Mouse (Mus musculus): Measurements from ENCODE around the gene Plcxd2.

Gene Plcxd2

DNA sequence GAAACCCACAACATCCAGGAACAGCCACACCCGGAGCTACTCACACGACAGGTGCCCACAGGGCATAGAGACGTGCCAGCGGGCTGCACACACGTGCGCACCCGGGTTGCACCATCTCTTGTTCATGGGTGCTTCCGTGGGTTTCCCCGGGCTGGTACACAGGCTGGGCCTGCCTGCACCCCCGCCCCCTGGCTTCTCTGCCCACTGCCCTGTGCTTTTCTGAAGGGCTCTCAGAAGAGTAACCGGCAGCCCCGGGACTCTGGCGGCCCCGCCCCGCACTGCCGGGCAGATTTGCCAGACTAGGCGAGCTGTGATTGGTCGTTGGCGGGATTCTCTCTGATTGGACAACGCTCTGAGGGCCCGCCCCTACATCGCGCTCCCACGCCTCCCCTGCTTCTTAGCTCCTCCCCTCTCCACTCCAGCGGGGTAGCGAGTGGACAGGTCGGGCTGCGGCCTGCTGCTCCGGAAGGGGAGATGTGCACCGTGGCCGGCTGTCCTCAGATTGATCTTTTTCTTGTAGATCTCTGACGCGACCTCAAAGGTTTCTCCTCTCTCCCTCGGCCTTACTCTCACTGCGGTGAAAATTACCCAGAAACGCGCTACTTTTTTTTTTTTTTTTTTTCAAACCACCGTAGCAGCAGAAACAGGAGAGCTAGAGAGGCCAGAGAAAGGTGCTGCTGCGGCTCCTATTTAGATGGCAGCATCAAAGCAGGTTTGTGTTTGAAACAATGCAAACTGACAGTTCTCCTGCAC lies at the start of gene Plcxd2:
Plcxd2 (minus strand) TSS at position 66 of the 753 bp plus-strand sequence.
- peak; percentile 94 to 96 for DNase-seq

GRCm38 (mm10) chr16:46046906-46047305 lies 36.9 kb upstream of the Plcxd2 start:
- DNase-seq: no peak

- DNase-seq: no peak
Observed at GRCm38 (mm10) chr16:46036261-46036660, 26.2 kb upstream of the Plcxd2 start.

DNA sequence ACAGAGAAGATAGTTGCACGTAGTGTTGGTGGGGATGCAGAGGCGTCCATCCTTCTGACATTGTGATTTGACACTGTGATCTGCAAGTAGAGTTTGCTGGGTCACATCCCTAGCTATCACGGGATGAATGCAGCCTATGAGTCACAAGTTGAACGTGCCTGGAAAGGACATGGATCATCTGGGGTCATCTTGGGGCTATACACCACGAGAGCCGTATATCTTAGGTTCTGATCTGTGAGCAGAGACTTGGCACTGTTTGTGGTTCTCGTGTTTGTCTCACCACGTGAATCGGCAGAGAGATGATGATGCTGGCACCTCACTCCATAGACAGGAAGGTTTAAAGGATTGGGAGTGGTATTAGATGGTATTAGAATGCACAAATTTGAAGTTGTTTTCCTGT lies 23.9 kb upstream of the Plcxd2 start:
- no peak for DNase-seq

- DNase-seq: no peak
Observed at GRCm38 (mm10) chr16:46022958-46023491, 13.0 kb upstream of the Plcxd2 start.

GRCm38 (mm10) chr16:46022189-46022928 lies 12.3 kb upstream of the Plcxd2 start:
- DNase-seq: peak; percentile 70 to 75

DNA sequence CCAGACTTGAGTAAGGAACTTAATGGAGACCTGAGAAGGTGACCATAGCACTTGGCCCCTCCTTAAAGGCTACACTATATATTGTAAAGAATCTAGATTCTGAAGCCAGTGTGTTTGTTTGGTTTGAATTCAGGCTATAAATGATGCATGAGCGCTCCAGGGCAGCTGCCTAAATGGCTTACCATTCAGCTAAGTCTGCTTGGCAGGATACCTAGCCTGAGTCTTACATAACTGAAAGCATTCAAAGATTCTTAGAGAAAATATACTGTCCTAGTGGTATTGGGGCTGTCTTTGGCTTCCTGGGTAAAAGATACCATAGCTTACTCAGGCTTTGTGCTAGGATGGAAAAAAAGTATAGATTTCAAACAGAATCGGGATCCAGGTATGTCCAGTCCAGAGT lies 11.3 kb upstream of the Plcxd2 start:
- no peak for DNase-seq

GRCm38 (mm10) chr16:46020396-46020795 lies 10.4 kb upstream of the Plcxd2 start:
- no peak for DNase-seq

- DNase-seq: no peak
Observed at GRCm38 (mm10) chr16:46019799-46020198, 9.8 kb upstream of the Plcxd2 start.

GRCm38 (mm10) chr16:46019359-46019758 lies 9.3 kb upstream of the Plcxd2 start:
- DNase-seq: no peak

DNA sequence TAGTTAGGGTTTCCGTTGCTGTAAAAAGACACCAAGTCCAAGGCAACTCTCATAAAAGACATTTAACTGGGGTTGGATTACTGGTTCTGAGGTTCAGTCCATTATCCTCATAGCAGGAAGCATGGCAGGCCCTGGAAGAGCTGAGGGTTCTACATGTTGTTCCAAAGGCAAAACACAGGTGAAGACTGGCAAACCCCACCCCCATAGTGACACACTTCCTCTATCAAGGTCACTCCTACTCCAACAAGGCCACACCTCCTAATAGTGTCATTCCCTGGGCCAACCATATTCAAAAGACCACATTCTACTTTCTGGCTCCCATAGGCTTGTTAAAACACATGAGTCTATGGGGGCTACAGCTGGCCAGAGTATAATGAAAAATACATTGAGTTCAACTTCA lies 1.7 kb upstream of the Plcxd2 start:
- DNase-seq: no peak

GRCm38 (mm10) chr16:46010906-46011220 lies 845 bp upstream of the Plcxd2 start:
- peak; percentile 37 to 63 for DNase-seq

- no peak for DNase-seq
Observed at GRCm38 (mm10) chr16:46009717-46010116, 301 bp downstream of the Plcxd2 start.

GRCm38 (mm10) chr16:46008766-46009165 lies 1.3 kb downstream of the Plcxd2 start:
- DNase-seq: no peak

DNA sequence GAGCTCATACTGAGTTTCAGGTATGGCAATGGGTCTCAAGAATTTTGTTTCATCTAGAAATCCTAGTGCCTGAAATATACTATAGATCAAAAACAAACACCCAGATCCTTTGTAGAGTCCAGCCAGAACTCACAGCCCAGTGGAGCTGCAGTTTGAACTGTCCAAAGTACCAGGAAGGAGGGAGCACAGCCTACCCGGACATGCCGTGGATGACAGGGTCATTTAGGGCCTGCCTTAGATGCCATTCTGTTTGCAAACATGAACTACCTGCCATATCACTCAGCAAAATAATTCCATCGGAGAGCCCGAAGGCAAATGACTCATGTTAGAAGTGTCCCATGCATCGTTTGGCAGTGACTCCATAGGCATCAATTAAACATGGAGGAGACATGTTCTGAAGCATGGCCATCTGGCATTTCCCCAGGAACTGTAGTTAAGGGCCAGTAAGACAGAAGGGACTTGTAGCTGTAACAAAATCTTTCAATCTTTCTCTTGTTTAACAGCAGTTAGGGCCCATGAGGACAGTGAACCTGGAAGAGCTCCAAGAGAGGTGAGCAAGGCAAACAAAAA lies 1.9 kb downstream of the Plcxd2 start:
- peak in 1 of 2 experiments; percentile 19 for DNase-seq

- DNase-seq: no peak
Observed at GRCm38 (mm10) chr16:46006261-46006660, 3.8 kb downstream of the Plcxd2 start.

DNA sequence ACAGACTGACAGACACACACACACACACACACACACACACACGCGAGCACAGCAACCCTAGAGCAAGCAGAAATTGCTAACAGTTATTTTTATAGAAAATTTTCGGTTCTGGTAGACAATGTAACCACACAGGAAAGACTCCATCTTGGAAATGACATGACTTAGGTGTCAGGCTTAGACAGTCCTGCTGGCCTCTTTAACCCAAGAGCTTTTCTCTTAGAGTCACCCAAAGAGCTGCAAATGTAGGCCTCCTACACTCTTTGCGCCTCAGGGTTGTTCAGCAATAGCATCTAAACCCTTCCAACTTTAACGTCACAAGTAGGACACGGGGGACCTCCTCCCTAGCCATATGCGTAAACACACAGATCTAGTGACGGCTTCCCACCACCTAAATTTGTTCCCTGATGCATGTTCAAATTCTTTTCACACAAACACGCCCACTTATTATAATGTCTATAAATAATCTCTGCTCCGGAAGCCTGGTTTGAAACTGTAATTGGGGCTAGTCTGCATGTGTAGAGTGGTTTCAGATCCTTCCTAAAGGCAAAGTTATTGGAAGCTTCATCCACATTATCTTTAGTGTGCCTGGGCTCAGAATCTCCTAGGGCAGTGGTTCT lies 8.4 kb downstream of the Plcxd2 start:
- no peak for DNase-seq

- no peak for DNase-seq
Observed at GRCm38 (mm10) chr16:46000976-46001375, 9.0 kb downstream of the Plcxd2 start.

- DNase-seq: no peak
Observed at GRCm38 (mm10) chr16:45999374-46000191, 10.4 kb downstream of the Plcxd2 start.

DNA sequence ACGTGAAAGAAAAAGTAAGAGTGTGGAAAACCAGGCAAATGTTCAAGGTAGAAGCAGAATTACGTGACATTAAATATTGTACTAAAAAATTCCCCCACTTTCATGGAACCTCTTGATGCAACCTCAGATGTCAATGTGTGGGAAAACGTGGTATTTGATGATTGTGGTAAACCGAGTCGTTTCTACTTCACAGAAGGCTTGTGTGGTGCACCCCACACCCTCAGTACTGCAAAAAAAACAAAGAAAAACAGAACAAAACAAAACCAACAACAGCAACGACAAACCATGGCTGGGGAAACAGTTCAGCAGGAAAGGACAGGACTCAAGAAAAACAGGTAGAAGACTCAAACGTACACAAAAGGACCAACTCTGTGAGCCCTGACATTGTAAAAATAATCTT lies 11.8 kb downstream of the Plcxd2 start:
- DNase-seq: no peak

- no peak for DNase-seq
Observed at GRCm38 (mm10) chr16:45990901-45991676, 18.9 kb downstream of the Plcxd2 start.

DNA sequence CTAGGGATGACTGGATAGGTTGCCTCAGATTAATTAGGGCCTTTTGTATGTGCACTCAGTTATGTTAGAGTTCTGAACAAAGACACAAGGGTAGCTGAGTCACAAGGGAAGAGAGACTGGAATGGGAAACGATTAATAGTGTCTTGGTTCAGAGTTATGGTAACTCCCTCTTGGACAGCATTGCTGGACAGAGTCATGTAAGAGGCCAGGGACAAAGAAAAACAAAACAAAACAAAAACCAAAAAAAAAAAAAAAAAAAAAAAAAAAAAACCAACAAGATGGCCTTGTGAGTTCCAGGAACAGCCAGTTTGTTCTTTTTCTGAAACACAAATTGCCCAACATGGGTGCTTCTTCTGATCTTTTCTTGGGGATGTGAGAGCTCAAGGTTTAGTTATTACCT lies 23.8 kb downstream of the Plcxd2 start:
- no peak for DNase-seq
